Mouse (Mus musculus): ENCODE data around the gene Pdlim1. TPM values are rescaled to one million over a fixed set of nuclear protein-coding genes. Genes with fewer than 3 reads are reported as not detected.

Pdlim1 gene
- 38.6 and 39.4 TPM in 2 replicates for polyA plus RNA-seq (2012; rRNA removed)

GRCm38 (mm10) chr19:40271308-40271892, at the start of gene Pdlim1:
Gene Pdlim1 (minus strand): TSS chr19:40271842.

GRCm38 (mm10) chr19:40187160-40187559, 84.5 kb downstream of the Pdlim1 start, which contains the start of gene Cyp2c70:
Gene Cyp2c70 (minus strand): TSS chr19:40187333.

Other genes starting within 250 kb of the Pdlim1 start
- 0.56 and 2.7 TPM in 2 replicates for gene Cyp2c54, start 198.0 kb downstream of the Pdlim1 start, polyA plus RNA-seq (2012; rRNA removed)
- gene Cyp2c50, start 182.2 kb downstream of the Pdlim1 start, polyA plus RNA-seq (2012; rRNA removed) = 0.06 and 0.08 TPM in 2 replicates
- 198 and 210 TPM in 2 replicates for gene Cyp2c70, start 84.5 kb downstream of the Pdlim1 start, polyA plus RNA-seq (2012; rRNA removed)
- gene Sorbs1, start 241.9 kb upstream of the Pdlim1 start, polyA plus RNA-seq (2012; rRNA removed) = 8.8 and 10.2 TPM in 2 replicates